Mouse (Mus musculus) G1E (cell line): ENCODE data around the gene Nkd2.

Source experiments
- GATA1 ChIP-seq: IDR thresholded peaks from 2 replicates; pipeline ENCODE4 v1.6.1; 2012; ENCODE audit warnings: borderline replicate concordance, low read length, inconsistent platforms, mixed read lengths
- TAL1 ChIP-seq: conservative IDR thresholded peaks from 2 replicates; pipeline ENCODE4 v1.6.1; 2012; ENCODE audit warnings: low read depth, low read length, inconsistent platforms, mixed read lengths

DNA sequence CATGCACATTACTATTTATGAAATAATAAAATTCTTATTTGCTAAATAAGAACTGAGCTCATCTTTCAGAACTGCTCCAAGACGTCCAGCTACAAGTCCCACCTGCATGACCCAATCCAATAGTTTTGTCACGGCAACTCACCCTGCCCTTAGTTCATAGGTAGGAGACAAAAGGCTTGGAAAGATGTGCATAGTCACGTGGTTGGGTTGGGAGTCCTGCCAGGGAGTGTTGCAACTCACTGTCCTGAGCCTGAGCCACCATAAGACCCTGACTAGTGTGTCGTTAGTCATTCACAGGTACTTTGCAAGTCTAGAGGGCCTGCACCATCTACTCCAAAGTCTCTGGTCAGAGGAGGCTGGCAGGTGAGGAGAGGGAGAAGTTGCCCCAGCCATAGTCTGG lies 38.6 kb upstream of the Nkd2 start:
- TF ChIP-seq TAL1 (no peak), GATA1 (no peak)
